Mouse (Mus musculus) urinary bladder, adult 18-20 months (tissue): ENCODE results near the gene Ccdc121.
A peak's percentile ranks its signal among the peaks of the same experiment; 100 is the strongest.

Experiments used
- DNase-seq, 2 experiments: peaks; one replicate each; pipeline ENCODE4 v3.0.0; 2022; ENCODE audit warnings: low spot score in 2 of 2, mixed read lengths in 2 of 2

Gene Ccdc121

DNA sequence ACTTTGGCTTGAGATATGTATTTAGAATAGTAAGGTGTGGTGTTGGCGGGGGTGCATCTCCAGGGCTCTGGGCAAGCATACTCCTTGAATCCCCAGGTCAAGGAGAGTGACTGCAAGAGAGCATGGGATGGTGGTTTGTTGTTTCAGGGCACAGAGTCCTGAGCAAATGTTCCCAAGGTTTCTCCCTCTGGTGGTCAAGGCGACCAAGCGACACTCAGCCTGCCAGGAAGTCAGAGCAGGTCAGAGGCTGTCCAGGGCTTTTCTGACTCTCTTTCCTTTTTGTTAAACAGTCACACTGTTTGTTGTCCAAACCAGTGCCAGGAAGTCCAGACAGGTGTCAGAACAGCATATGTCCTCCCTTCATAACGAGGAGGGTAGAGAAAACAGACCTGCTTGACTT is at the start of gene Ccdc121:
TSS of gene Ccdc121 (minus strand) at position 145 of the 400 bp plus-strand sequence.
- DNase-seq, result no peak

GRCm38 (mm10) chr1:181560325-181560724 is 49.1 kb upstream of the Ccdc121 start:
- no peak for DNase-seq

DNA sequence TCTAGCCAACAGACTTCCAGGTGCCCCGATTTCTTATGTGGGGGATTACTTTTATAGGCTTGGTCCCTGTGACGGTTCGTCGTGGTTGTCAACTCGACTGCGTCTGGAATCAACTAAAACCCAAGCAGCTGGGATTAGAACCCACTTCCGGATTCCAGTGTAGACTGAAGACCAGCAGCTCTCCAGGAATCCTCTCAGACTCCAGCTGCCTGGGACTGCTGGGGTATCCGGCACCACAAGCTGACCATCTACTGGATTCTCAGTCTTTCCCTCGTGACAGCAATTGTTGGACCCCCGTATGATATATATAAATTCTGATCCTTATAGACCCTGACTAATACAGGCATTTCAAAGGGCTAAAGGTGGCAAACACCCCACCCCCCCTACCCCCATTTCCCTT is 48.4 kb upstream of the Ccdc121 start:
- DNase-seq, result no peak

DNA sequence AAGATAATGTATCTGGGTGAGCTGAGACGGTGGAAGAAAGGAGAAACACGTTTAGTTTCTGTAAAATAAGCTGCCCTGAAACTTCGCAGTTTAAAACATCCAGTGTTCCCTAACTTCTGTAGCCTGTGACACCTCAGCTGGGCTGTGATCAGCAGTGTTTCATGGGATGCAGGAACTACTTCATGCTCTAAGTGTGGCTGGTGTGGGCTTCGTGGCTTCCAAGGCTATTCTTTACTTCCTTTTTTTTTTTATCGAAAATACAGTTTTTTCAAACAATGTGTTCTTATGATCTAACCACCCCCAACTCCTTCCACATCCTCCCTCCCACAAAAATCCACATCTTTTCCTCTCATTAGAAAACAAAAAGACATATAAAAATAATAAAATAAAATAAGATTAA is 44.2 kb upstream of the Ccdc121 start:
- no peak for DNase-seq

- no peak for DNase-seq
Measured at GRCm38 (mm10) chr1:181552533-181553410, 41.5 kb upstream of the Ccdc121 start.

GRCm38 (mm10) chr1:181550826-181551225 is 39.6 kb upstream of the Ccdc121 start:
- DNase-seq, result no peak

DNA sequence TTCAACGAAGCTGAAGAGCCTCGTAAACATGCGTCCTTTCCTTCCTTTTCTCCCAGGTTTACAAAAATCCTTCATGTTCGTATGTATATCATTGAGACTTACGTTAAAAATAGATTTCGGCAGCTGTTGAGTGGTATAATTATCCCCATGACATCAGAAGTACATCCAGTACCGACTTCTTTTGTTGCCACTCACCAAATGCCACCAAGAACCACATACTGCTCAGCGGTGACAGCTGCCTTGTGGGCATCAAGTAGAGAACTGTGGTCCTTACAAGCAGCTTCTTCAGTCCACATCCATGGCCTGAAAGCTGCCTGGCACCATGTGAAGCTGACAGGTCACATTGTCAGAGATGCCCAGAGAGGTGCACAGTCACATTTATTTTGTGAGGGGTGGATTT is 38.7 kb upstream of the Ccdc121 start:
- DNase-seq, result no peak

DNA sequence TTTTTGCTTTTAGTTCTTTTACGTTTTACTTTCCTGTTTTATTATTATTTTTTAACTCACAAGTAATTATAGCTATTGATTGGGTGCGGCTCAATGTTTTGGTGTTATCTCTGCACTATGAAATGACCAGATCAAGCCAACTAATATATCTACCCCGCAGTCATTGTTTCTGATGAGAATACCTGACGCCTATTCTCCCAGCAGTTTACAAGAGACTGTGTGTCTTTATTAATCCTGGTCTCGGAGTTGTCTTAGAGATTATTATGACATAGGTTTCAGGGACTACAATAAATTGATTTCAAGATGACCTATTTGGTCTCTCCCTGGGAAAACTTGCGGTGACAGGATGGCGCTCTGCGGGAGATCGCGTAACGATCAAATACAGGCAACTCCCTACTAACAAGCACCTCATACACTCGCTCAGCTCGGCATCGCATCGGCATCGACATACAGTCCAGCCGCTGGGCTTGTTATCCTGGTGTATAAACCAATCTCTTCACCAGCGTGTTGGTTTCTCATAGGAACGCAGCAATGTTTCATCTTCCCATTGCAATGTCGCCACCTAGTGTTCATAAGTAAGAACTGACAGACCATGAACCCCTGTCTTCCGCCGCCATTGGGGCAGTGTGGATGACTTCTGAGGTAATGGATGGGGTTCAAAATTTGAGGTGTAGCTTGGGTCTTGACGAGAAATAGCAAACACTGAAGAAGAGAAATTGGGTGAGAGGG is 34.0 kb upstream of the Ccdc121 start:
- DNase-seq, result peak in 1 of 2 experiments; percentile 40

DNA sequence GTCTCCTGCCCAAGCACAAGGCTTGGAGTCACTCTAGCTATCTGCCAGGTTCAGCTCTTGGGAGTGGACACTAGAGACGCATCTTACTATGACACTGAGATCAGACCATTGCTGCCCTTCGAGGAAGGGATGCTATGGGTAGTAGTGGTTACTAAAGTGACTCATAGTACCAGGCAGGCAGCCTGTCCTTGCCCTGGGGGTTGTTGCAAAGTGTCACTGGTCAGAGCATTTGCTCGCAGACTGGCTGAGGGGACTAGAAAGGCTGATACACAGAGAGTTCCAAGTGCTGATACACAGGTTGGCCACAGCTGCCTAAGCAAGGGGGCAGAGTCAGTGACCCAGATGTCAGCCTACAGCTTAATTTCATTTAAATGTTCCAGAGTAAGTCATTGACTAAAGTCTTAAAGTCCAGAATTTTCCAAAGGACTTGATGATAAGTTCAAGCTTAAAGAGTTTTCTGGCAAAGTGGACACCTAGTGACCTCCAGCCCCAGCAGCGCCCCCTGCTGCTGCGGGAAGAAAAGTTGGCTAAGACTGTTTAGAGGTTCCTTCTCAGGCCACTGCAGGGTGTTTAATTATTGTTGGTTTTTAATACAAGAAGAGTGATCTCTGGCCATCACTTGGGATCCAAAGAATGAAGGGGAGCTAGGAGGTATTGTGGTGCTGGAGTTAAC is 32.6 kb upstream of the Ccdc121 start:
- DNase-seq, result no peak

GRCm38 (mm10) chr1:181539846-181540769 is 28.9 kb upstream of the Ccdc121 start:
- no peak for DNase-seq

DNA sequence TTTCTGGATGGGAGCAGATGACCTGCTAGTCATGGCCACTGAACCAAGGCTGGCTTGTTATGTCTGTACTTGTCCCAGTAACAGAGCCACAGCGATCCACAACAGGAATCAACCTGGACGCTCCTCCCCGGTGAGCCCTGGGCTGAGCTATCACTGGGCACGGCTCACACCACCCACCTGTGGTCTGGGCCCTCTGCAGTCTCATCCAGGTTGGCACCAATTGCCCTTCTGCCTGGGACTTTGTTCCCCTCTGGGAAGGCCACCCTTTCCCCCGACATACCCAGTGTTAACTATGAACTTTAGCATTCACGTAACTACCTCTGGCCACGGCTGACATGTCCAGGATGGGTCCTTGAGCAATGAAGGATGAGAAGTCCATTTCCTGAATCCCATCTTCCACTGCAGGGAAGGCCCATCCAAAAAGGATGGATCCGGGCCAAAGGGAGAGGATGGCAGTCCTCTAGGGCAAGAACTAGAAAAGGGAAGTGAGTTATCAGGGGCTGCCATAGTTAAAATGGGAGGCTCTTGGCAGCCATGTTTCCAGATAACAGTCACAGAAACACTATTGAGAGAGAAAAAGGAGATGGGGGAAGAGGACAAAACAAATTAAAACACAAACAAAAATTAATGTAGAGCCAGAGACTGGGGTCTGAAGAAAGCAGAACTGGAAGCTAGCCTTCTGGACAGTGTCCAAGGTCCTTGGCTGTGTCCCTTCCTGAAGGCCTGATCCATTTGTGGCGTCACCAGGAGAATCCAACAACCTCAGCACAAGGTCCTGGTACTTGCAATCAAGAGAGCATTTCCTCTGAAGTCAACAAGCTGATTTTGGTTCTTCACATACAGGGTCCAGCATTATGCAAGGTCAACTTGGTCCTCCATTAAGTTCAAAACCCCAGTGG is 26.6 kb upstream of the Ccdc121 start:
- DNase-seq, result no peak

DNA sequence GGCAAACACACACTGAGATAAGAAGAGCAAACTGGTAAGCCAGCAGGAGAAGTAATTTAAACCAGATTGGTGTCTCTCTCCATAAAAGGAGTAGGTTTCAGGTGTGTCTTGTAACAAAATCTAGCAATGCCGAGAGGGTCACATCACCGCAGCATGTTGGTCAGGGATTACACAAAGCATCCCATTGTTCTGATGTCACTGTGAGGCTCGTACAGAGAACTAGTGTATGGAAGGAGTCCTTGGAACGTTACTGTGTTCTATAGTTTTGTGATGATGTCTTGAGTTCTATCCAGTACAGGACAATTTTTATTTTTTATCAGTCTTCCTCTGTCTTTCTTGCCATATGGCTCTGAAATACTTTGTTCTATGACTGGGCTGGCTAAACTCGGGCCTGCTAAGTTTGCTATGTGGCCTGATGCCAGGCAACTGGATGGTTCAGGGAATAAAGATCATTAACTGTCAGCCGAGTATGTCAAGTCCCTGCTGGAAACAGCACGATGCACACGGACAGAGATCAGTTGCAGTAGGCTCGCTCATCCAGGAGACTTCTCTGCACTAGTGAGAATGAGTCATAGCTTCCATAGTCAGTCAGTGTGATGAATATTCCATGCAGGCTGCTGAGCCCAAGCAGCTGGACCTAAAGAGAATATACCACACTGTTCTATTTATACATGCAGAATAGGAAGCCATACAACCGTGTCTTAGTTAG is 24.1 kb upstream of the Ccdc121 start:
- no peak for DNase-seq

GRCm38 (mm10) chr1:181529368-181529767 is 18.1 kb upstream of the Ccdc121 start:
- peak; percentile 48 to 79 for DNase-seq

- no peak for DNase-seq
Measured at GRCm38 (mm10) chr1:181525996-181526395, 14.7 kb upstream of the Ccdc121 start.

GRCm38 (mm10) chr1:181523831-181524230 is 12.6 kb upstream of the Ccdc121 start:
- no peak for DNase-seq

DNA sequence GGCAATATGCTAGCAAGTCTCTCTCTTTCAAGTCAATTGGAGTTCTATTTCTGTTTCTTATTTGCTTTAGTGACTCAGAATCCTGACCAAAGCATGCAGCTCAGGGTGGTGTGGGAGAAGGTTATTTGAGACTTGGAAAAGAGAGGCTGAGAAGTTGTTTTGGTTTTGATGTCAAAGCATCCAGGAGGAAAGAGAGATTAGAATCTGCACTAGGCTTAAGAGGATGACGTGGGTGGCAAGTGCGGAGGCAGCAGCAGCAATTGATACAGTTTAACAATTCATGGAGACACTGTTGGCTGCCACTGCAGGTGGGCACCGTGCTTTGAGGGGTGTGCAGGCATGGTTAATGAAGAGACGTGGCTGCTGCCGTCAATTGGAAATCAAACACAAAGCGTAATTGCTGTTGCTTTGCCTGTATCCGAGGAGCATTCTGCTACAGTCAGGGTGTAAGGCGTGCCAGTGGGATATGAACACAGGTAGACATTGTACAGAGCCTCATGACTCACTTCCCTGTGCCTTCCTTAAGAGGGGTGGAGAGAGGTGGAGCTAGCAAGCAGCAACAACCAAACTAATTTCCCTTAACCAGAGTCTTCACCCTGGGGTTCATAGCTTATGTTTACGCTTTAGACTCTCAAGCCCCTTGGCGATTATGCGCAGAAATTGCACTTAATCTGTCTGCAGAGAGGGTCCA is 10.3 kb upstream of the Ccdc121 start:
- DNase-seq, result no peak

DNA sequence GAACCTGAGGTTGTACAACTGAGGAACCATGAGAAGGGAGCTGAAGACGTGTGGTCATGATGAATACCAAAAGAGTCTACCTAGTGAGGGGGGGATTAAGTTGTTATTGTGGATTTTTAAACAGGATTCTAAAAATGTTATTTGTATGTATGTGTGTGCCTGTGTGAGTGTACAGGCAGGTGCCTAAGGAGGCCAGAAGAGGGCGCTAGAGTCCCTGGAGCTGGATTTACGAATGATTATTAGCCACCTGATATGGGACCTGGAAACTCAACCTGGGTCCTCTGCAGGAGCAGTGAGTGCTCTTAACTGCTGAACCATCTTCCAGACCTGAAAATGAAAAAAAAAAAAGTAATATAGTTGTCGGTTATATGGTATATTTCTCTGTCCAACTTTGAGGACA is 7.9 kb upstream of the Ccdc121 start:
- no peak for DNase-seq

- DNase-seq, result no peak
Measured at GRCm38 (mm10) chr1:181518046-181518445, 6.8 kb upstream of the Ccdc121 start.
